Mouse (Mus musculus) myocyte (in vitro differentiated cells): ENCODE data around the gene Marveld1.

Experiments used
- CEBPB ChIP-seq: IDR thresholded peaks from 2 replicates; pipeline ENCODE4 v1.6.1; 2011; ENCODE audit warnings: mild to moderate bottlenecking, moderate library complexity; ENCODE audit not compliant: poor library complexity, insufficient read depth, severe bottlenecking
- E2F4 ChIP-seq: IDR thresholded peaks from one replicate; pipeline ENCODE4 v1.6.1; 2011; ENCODE audit warnings: mild to moderate bottlenecking, control low read depth, moderate library complexity; ENCODE audit not compliant: insufficient read depth
- MAX ChIP-seq: IDR thresholded peaks from one replicate; pipeline ENCODE4 v1.6.1; 2011; ENCODE audit warnings: low read depth, mild to moderate bottlenecking, control low read depth
- MYOD1 ChIP-seq, 3 experiments: IDR thresholded peaks; one replicate each; pipeline ENCODE4 v1.6.1; 2011; ENCODE audit warnings: control low read depth in 2 of 3, low read depth in 2 of 3, mild to moderate bottlenecking in 2 of 3, moderate library complexity in 1 of 3; ENCODE audit not compliant: insufficient read length in 2 of 3, control insufficient read depth in 1 of 3
- POLR2A ChIP-seq: IDR thresholded peaks from one replicate; pipeline ENCODE4 v1.6.1; 2011; ENCODE audit warnings: low read depth, mild to moderate bottlenecking, control low read depth, moderate library complexity; ENCODE audit not compliant: insufficient read length
- POLR2AphosphoS2 ChIP-seq: IDR thresholded peaks from one replicate; pipeline ENCODE4 v1.6.1; 2011; ENCODE audit warnings: low read depth, control low read depth; ENCODE audit not compliant: insufficient read length
- TCF12 ChIP-seq: IDR thresholded peaks from one replicate; pipeline ENCODE4 v1.6.1; 2011; ENCODE audit warnings: mild to moderate bottlenecking, control low read depth; ENCODE audit not compliant: poor library complexity, insufficient read depth, severe bottlenecking
- TCF3 ChIP-seq: IDR thresholded peaks from one replicate; pipeline ENCODE4 v1.6.1; 2011; ENCODE audit warnings: low read depth, control low read depth; ENCODE audit not compliant: insufficient read length
- USF1 ChIP-seq: IDR thresholded peaks from one replicate; pipeline ENCODE4 v1.6.1; 2011; ENCODE audit warnings: low read depth, mild to moderate bottlenecking, control low read depth, moderate library complexity

DNA sequence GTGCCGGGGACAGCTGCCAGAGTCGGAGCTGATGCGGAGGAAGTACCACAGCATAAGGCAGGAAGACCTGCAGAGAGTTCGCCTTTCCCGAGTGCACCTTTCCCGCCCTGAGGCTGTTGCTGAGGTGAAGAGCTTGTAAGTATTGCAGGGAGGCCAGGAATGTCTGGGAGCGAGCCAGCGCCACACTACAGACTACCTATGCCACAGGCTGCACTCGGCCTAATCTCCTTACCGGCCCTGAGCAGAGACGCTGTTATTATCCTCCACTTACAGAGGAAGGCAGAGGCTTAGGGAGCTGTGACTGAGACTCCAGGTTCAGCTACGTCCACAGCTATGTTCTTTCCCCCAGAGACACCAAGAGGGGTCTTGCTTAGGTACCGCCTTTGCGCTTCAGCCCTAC is 32.2 kb downstream of the Marveld1 start:
- no peak for TF ChIP-seq POLR2A
- no peak for TF ChIP-seq MAX
- no peak for TF ChIP-seq USF1
- no peak for TF ChIP-seq TCF3
- TF ChIP-seq POLR2AphosphoS2 = no peak
- TF ChIP-seq E2F4 = no peak
- no peak for TF ChIP-seq CEBPB
- no peak for TF ChIP-seq TCF12
- no peak for TF ChIP-seq MYOD1 (IDR thresholded peaks at IDR 0.05; ENCODE audit: control insufficient read depth in 1 of 3, insufficient read length in 2 of 3, low read depth in 2 of 3)
